ENCODE assay signal across 12 mouse cellular contexts in genomic region chr11:70151072-70151471, GRCm38 (mm10). TPM values are rescaled to one million over a fixed set of nuclear protein-coding genes. Genes with fewer than 3 reads are reported as not detected.
DNase-seq lines count a peak whose midpoint lies in the region; ATAC-seq and TF ChIP-seq lines count a peak whose summit lies in the region.
"Had no signal": no experiment of that assay in that cellular context is flagged by ENCODE, and none has a peak within 500 bp of the region (broad histone marks: within the 10 kb centered on the region; RNA-seq: fewer than 3 reads in every experiment).

No protein-coding gene starts in this region.

- ATAC-seq in megakaryocyte-erythroid progenitor cell, adult 5-6 weeks (replicated peaks; ENCODE audit: low FRiP score, low TSS enrichment, poor library complexity, severe bottlenecking), result no peak
- ATAC-seq: hindbrain, embryonic 16.5 days had no signal

- H3K79me2 ChIP-seq in MEL (ENCODE audit: control insufficient read depth, insufficient read depth, low read length, poor library complexity), result no peaks in the 10 kb centered on the region

- H3K36me3 ChIP-seq in MEL (ENCODE audit: control insufficient read depth in 1 of 2, insufficient read depth in 2 of 2, low read length in 2 of 2), result peaks cover 0 to 4% of the 10 kb centered on the region in 2 experiments; a peak in 1 of 4 replicates
- H3K36me3 ChIP-seq: forebrain, embryonic 10.5 days had no signal

- no peak for TF ChIP-seq EP300 in MEL (IDR thresholded peaks at IDR 0.05; ENCODE audit: low read depth in 1 of 2, low read length in 2 of 2)

- peak; percentile 73 for TF ChIP-seq RAD21 in MEL (IDR thresholded peaks at IDR 0.05; ENCODE audit: low read depth, low read length)

- intact Hi-C loops in heart, postnatal 36 days (cut with DNase I), result loop anchor here (1.0 kb wide), 1 partner anchor 40 kb away; no protein-coding TSS in a partner anchor

- no peak for TF ChIP-seq POLR2A in MEL (IDR thresholded peaks at IDR 0.05; ENCODE audit: control insufficient read depth in 1 of 2, insufficient read depth in 1 of 2, low read depth in 1 of 2, low read length in 2 of 2, poor library complexity in 1 of 2)

- TF ChIP-seq CTCF in MEL (IDR thresholded peaks at IDR 0.05 in 2 of 3, conservative IDR thresholded peaks at IDR 0.05 in 1 of 3; ENCODE audit: control insufficient read depth in 1 of 3, insufficient read depth in 1 of 3, low read depth in 2 of 3, low read length in 3 of 3, poor library complexity in 1 of 3, severe bottlenecking in 1 of 3), result peak; percentile 52 to 79 (median 55)

- no peaks in the 10 kb centered on the region for H3K9me3 ChIP-seq in MEL (replicated peaks; ENCODE audit: insufficient read depth, low read length)
- H3K9me3 ChIP-seq: forebrain, embryonic 10.5 days had no signal

- peaks cover 0 to 3% of the 10 kb centered on the region in 2 experiments; a peak in 2 of 4 replicates for H3K27me3 ChIP-seq in MEL (ENCODE audit: control insufficient read depth in 1 of 2, insufficient read depth in 2 of 2, low read length in 2 of 2)

- 0 out of 4 replicates have a peak, but pooled peaks cover 0 to 5% of the 10 kb centered on the region in 2 experiments for H3K4me1 ChIP-seq in MEL (ENCODE audit: control insufficient read depth in 1 of 2, insufficient read depth in 2 of 2, low read length in 2 of 2)
- H3K4me1 ChIP-seq: forebrain, embryonic 10.5 days had no signal

- peak; percentile 58 for DNase-seq in heart, adult 11 months
- DNase-seq in heart, postnatal 36 days, result no peak
- DNase-seq in 3134 (ENCODE audit: extremely low read depth, insufficient read length, low spot score), result peak; percentile 56
- DNase-seq in MEL (ENCODE audit: low read depth, low spot score), result peak; percentile 88
- DNase-seq in kidney, adult 9 months, result peak; percentile 75
- no peak for DNase-seq in right cerebral cortex, postnatal 25 days
- DNase-seq in thymus, postnatal 0 days (ENCODE audit: low spot score), result no peak

- H3K27ac ChIP-seq in MEL (ENCODE audit: control insufficient read depth, low read depth, low read length), result no peak overlapping the region
- H3K27ac ChIP-seq: forebrain, embryonic 10.5 days had no signal

- H3K9ac ChIP-seq in MEL (ENCODE audit: control insufficient read depth, low read depth, low read length, poor library complexity, severe bottlenecking), result no peak overlapping the region

- no peak overlapping the region for H3K4me3 ChIP-seq in MEL (ENCODE audit: control insufficient read depth in 1 of 2, insufficient read depth in 1 of 2, low read depth in 2 of 2, low read length in 2 of 2)
- H3K4me3 ChIP-seq: forebrain, embryonic 10.5 days had no signal

TF ChIP-seq in MEL, 35 proteins besides CTCF, POLR2A, EP300 and RAD21:
- TF ChIP-seq USF1 (IDR thresholded peaks at IDR 0.05; ENCODE audit: low read depth, low read length), result no peak
- peak; percentile 52 for TF ChIP-seq GATA1 (IDR thresholded peaks at IDR 0.05; ENCODE audit: low read depth, low read length)
- TF ChIP-seq ZNF384 (IDR thresholded peaks at IDR 0.05; ENCODE audit: low read depth, low read length), result peak; percentile 74
- no peak for TF ChIP-seq TCF12 (IDR thresholded peaks at IDR 0.05; ENCODE audit: low read depth, low read length)
- peak; percentile 90 for TF ChIP-seq JUND (IDR thresholded peaks at IDR 0.05; ENCODE audit: low read depth, low read length)
- TF ChIP-seq MYB (IDR thresholded peaks at IDR 0.05; ENCODE audit: low read depth, low read length), result no peak
- no peak for TF ChIP-seq MEF2A (IDR thresholded peaks at IDR 0.05; ENCODE audit: extremely low read depth, insufficient replicate concordance, low read depth, low read length, poor library complexity, severe bottlenecking)
- no peak for TF ChIP-seq TBP (IDR thresholded peaks at IDR 0.05; ENCODE audit: low read depth, low read length)
- TF ChIP-seq MYC (IDR thresholded peaks at IDR 0.05; ENCODE audit: low read depth, low read length), result 0 out of 2 replicates have a peak, but pooled peaks have one; percentile 23
- no peak for TF ChIP-seq NELFE (IDR thresholded peaks at IDR 0.05; ENCODE audit: low read depth, low read length)
- TF ChIP-seq ZC3H11A (IDR thresholded peaks at IDR 0.05; ENCODE audit: low read depth, low read length), result peak; percentile 45; the same call in 1 of the 2 replicates
- TF ChIP-seq TAL1 (IDR thresholded peaks at IDR 0.05; ENCODE audit: low read length), result no peak
- TF ChIP-seq KAT2A (conservative IDR thresholded peaks at IDR 0.05; ENCODE audit: low read depth, low read length), result no peak
- no peak for TF ChIP-seq ELF1 (IDR thresholded peaks at IDR 0.05; ENCODE audit: low read depth, low read length)
- peak; percentile 83 for TF ChIP-seq SMC3 (IDR thresholded peaks at IDR 0.05; ENCODE audit: low read depth, low read length)
- TF ChIP-seq CHD2 (IDR thresholded peaks at IDR 0.05; ENCODE audit: low read length), result no peak
- TF ChIP-seq ETS1 (IDR thresholded peaks at IDR 0.05; ENCODE audit: low read depth, low read length), result no peak
- TF ChIP-seq CHD1 (IDR thresholded peaks at IDR 0.05; ENCODE audit: low read depth, low read length), result no peak
- TF ChIP-seq USF2 (IDR thresholded peaks at IDR 0.05; ENCODE audit: borderline replicate concordance in 1 of 2, insufficient read depth in 1 of 2, low read depth in 1 of 2, low read length in 2 of 2), result no peak

RNA-seq across cellular contexts. Expression of gene Clec10a, which starts 4.9 kb away (rescaled TPM):
- 1 to 10 TPM; 2.7 to 3.3 TPM for total RNA-seq in heart, postnatal 36 days (2021)
- 5.0 and 8.4 TPM in 2 replicates for total RNA-seq in MEL (2012; rRNA removed)
- 10 to 100 TPM in 1 of 2 experiments, not detected in 1; 10.8 TPM for polyA plus RNA-seq in MEL (2012; ENCODE audit: insufficient read depth in 1 of 2, insufficient read length in 2 of 2, low read depth in 1 of 2, low replicate concordance in 2 of 2, missing spikeins in 1 of 2)
- 3.6 and 3.7 TPM in 2 replicates for polyA plus RNA-seq in thymus, postnatal 0 days (2015; fragmentation: Nextera tagmentation; extraction: Ambion mirVana)
- not detected in 2 replicates for total RNA-seq in megakaryocyte-erythroid progenitor cell, adult 5-6 weeks (2014; fragmentation: Nextera tagmentation)
- total RNA-seq in megakaryocyte-erythroid progenitor cell, adult 5-6 weeks (2017), result 0.75 TPM in 1 of 2 replicates, not detected in the other
- polyA plus RNA-seq: forebrain, embryonic 10.5 days; heart, embryonic 11.5 days had no signal

RNA-seq across cellular contexts. Expression of gene Mgl2, which starts 20.9 kb away (rescaled TPM):
- 1 to 10 TPM; 4.2 to 5.8 TPM for total RNA-seq in heart, postnatal 36 days (2021)
- total RNA-seq in MEL (2012; rRNA removed), result 0.12 TPM in 1 of 2 replicates, not detected in the other
- polyA plus RNA-seq in MEL (2012; ENCODE audit: insufficient read depth in 1 of 2, insufficient read length in 2 of 2, low read depth in 1 of 2, low replicate concordance in 2 of 2, missing spikeins in 1 of 2), result under 1 TPM in 1 of 2 experiments, not detected in 1; 0.06 TPM
- polyA plus RNA-seq in thymus, postnatal 0 days (2015; fragmentation: Nextera tagmentation; extraction: Ambion mirVana), result 5.3 and 6.0 TPM in 2 replicates
- total RNA-seq in megakaryocyte-erythroid progenitor cell, adult 5-6 weeks (2014; fragmentation: Nextera tagmentation), result not detected in 2 replicates
- total RNA-seq in megakaryocyte-erythroid progenitor cell, adult 5-6 weeks (2017), result not detected in 2 replicates
- polyA plus RNA-seq: forebrain, embryonic 10.5 days had no signal

RNA-seq across cellular contexts. Expression of gene Asgr2, which starts 58.6 kb away (rescaled TPM):
- not detected for total RNA-seq in heart, postnatal 36 days (2021)
- total RNA-seq in MEL (2012; rRNA removed), result not detected in 2 replicates
- polyA plus RNA-seq in MEL (2012; ENCODE audit: insufficient read depth in 1 of 2, insufficient read length in 2 of 2, low read depth in 1 of 2, low replicate concordance in 2 of 2, missing spikeins in 1 of 2), result not detected
- polyA plus RNA-seq in thymus, postnatal 0 days (2015; fragmentation: Nextera tagmentation; extraction: Ambion mirVana), result 0.26 and 0.42 TPM in 2 replicates
- total RNA-seq in megakaryocyte-erythroid progenitor cell, adult 5-6 weeks (2014; fragmentation: Nextera tagmentation), result not detected in 2 replicates
- not detected in 2 replicates for total RNA-seq in megakaryocyte-erythroid progenitor cell, adult 5-6 weeks (2017)
- total RNA-seq: left cerebral cortex, postnatal 14 days had no signal
- polyA plus RNA-seq: forebrain, embryonic 10.5 days; hindbrain, embryonic 16.5 days had no signal

Comparison
In these comparisons a context has a peak if more than half of its experiments do, and no peak if none do; other contexts are left out.
1. DNase-seq: peak in heart, adult 11 months (single experiment), 3134 (single experiment), MEL (single experiment) and kidney, adult 9 months (single experiment); none in heart, postnatal 36 days (0 of 2), right cerebral cortex, postnatal 25 days (single experiment) and thymus, postnatal 0 days (single experiment).